Mouse (Mus musculus): ENCODE results near the gene Cep85l. TPM values are rescaled to one million over a fixed set of nuclear protein-coding genes. Genes with fewer than 3 reads are reported as not detected.

The Cep85l gene
- total RNA-seq, 2 experiments from 2014 or later, result 24.6 to 32.9 TPM

DNA sequence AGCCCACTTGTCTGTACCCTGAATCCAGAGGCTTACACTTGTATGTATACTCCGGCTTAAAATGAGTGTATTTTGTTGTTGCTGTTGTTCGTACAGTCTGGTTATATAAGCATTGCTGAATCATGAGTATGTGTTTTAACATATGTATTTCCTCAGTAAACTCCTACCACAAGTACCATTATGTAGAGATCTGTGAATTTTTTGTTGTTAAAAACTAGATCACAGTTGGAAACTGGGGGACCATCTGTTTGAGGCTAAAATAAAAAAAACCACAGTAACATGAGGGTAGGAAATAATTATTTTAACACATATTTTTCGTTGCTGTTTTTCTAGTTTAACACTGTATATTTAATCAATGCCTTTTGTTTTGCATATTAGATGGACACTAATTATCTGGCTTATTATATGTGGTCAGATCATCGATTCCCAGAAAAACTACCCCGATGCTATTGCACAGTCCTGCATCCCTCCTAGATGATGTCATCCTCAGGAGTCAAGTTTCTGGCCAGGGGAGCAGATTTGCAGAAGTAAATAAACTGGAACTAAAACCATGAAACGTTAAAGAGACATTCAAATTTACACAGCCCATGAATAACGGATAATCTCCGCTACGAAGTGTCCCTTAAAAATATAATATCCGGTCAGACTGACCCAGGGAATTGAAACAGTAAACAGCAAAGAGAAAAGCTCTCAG lies 18.2 kb upstream of the Cep85l start:
- peak; percentile 79 for ATAC-seq (ENCODE audit: poor library complexity, severe bottlenecking)

DNA sequence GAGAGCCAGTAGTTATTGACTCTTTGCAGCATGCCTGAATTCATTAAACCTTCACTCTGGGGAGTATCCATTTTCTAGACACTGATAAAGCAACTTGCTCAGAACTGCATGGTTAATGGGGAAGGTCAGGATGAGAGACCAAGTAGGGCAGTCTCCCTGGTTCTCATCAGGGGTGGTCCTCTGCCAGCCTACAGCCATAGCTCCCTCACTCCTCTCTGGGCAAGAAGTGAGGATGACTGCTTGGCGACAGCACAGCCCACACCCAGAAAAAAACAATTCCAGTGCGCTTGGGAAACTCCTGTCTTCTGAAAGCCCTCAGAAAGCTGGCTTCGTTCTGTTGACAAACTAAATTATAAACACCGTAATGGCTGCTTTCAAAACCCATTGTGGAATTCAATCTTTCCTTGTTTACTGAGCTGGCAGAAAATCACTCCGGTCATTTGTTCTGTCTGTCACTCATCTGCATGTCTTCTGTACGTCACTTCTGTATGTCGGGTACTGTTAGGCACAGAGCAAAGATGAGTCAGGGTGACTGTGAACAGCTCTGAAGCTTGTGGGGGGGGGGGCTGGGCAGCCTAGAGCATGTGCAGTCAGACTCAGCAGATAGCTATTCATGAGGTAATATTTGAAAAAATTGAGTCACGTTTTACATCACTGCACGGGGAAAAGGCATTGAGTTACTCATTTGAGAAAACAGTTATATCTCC lies 15.3 kb upstream of the Cep85l start:
- ATAC-seq (ENCODE audit: poor library complexity, severe bottlenecking), result no peak

DNA sequence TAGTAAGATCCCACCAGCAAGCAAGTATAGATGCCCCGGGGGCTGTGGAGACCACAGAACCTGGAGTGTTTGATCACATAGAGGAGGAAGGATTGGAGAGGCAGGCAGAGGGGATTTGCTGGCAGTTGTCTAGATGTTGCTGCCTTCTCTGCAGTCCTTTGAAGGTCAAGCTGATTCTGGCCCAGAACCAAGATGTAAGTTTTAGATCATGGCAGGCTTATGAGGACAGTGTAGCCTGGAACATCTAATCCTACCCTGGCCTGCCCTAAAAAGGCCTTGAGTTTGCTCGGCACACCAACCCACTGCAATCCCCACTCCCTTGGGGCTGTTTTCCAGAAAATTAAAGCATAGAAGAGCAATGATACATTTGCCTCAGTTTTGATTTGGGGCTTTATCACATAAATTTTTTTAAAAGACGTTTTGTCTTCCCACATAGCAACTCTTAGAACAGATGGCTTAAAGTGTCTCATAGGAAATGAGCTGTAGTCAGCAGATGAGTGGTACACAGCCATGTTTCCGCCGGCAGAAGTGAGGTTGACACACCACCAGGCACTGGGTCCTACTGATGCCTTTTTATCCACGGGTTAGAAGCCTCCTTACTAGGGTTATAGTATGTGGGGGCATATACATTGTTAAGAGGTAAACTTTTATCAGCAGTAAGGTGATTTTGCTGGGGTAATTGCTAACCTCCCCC lies 8.6 kb upstream of the Cep85l start:
- ATAC-seq (ENCODE audit: poor library complexity, severe bottlenecking), result no peak

DNA sequence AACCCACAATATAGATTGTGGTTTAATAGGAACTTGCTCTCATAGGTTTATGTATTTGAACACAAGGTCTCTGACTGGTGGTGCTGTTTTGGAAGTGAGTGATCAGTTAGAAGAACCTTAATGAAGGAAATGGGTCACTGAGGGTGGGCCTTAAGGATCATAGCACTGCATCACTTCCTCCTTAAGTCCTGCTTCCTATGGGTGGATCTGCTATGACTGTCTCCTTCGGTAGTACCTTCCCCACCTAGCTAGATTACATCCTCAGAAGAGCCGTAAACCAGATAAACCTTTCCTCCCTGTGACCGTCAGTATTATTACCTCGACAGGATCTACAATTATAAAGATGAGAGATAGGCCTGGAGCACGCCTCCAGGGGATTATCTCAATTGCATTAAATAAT lies 5.7 kb upstream of the Cep85l start:
- ATAC-seq (ENCODE audit: poor library complexity, severe bottlenecking), result peak; percentile 65

DNA sequence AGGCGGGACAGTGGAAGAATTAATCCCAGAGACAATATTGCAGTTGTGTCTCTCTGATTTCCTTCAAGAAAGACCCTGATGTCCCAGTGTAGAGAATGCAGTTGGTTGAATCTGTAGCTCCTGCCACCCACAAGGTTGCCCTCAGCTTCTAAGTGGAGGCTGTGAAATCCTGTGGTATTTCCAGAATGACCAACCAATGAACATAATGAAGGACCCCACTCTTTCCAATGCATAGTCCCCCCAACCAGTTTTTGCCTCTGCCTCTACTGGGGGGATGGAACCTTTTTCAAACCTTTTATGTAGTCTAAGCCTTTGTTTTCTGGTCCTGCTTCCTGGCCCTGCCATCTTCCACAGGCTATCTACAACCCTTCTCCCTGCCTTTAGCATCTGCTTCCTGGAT lies 5.1 kb upstream of the Cep85l start:
- no peak for ATAC-seq (ENCODE audit: poor library complexity, severe bottlenecking)

DNA sequence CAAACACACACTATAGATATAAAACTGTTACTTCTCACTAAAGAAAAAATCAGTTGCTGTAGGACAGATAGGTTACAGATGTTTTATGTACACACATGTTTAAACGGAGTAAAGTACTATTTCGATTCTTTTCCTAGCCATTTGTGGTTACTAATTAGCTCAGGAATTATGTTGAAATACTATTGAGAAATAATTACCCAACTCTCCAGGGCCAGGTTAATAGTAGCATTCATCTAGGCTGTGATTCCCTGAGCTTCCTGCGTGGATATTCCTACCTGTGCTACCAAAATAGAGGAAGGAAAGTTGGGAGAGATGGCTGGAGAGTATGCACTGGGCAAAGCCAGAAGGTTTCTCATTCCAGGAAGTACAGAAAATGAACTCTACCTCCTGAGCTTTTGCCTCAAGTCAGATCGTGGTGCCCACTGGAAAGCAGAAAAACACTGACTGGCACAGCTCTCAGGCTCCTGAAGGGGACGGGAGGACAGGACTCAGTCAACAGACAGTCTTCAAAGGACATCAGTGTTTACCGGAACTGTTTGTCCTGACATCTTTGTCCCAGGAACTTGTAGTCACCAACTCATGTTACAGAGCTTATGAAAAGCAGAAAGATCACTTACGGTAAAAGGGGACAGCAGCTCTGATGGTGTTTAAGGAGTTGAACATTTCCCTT lies 3.1 kb upstream of the Cep85l start:
- ATAC-seq (ENCODE audit: poor library complexity, severe bottlenecking), result 0 out of 2 replicates have a peak, but pooled peaks have one; percentile 5

DNA sequence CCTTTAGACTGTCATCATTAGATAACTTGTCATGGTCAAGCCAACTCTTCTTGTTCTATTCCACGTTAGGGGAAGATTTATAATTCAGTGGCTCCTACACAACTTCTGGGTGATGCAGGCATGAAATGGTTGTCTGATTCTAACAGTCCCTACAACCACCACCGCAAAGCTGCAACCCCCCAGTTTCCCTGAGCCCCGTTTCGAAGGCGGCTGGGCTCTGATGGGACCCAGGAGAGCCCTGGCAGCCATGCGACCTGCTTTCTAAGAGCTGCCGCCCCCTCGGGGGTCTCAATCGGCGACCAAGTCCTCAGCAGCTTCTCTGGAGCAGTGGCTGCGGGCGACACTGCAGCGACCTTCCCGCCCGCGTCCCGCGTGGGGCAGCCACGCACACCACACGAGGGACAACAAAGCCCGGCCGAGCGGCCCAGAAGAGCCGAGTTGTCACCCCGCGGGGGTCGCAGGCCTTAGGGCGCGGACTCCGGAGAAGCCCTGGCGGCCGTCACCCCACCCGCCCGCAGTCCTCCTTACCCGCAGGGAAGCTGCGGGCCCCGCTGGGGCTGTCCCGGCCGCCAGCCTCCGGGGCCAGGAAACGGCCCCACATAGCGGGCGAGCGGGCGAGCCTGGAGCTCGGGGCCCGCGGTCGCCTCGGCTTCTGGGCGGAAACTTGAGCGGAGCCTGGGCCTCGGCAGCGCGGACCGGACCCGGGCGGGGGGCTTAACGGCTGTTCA lies 602 bp downstream of the Cep85l start:
- ATAC-seq (ENCODE audit: poor library complexity, severe bottlenecking), result peak; percentile 62

DNA sequence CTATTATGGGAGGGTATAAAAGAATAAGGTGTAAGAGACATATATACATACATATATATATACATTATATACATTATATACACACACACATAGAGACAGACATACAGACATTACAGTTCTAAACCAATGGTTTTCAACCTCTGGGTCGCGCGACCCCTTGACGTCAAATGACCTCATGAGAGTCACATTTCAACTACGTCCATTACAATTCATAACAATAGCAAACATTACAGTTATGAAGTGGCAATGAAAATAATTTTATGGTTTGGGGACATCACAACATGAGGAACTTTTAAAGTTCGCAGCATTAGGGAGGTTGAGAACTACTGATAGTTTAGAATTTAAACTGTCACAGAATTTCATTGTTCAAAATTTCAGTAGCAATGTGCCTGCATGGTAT lies 1.5 kb downstream of the Cep85l start:
- no peak for ATAC-seq (ENCODE audit: poor library complexity, severe bottlenecking)

DNA sequence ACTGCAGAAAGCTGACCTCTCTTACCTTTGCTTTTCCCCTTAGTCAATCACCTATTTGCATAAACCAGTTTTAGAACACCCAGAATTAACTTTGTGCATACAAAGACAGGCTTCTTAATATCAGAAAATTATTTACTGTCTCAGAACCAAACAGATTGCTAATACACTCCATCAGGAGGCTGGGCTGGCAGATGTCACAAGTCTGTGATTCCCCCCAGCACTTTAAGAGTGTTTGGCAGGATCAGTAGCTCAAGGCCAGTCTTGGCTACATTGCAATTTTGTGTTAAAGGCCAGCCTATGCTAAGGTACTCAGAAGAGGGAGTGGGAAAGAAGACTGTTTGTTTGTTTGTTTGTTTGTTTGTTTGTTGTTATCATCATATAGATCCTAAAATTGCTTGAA lies 2.7 kb downstream of the Cep85l start:
- ATAC-seq (ENCODE audit: poor library complexity, severe bottlenecking), result no peak

DNA sequence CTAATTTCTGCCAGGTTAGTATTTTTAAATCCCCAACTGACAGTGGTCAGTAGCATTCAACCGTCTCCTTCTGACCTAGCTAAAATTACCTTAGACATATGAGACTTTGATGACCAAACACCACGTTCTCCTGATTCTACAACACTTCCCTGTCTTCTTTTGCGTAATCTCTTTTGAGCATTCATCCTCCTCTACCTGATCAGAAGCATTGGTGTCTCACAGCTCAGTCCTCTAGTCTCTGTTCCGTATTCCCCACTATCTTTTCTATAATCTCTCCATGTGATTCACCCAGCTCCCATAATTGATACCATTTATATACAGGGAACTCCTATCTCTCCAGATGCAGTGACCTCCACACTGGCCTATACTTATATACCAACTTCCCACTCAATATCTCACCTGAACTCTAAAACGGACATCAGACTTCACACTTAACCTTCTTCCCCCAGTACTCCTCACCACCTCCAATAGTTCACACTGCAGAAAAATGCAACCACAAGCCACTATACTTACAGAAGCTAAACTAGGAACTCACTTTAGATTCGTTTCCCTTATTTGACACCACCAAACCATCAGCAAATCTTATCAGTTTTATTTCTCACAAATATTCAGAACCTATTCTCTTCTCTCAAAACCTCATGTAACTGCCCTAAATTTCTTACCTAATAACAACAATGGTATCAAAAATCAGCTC lies 5.7 kb downstream of the Cep85l start:
- ATAC-seq (ENCODE audit: poor library complexity, severe bottlenecking), result peak; percentile 80

DNA sequence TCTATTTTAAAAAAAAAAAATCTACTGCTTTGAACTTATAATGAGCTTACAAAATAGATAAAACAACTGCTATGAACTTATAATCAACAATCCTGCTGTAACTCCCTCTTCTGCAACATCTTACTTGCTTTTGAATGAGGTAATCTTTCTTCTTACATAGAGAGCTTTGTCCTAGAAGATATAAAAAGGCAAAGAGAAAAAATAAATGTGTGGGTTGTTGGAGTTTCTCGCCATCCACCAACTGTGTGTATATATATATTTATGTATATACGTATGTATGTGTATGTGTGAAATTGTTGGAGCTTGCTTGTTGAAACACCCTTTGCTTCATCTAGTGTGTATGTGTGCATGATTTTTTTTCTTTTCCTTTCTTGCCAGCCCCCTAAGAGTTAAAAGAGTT lies 12.5 kb downstream of the Cep85l start:
- no peak for ATAC-seq (ENCODE audit: poor library complexity, severe bottlenecking)

DNA sequence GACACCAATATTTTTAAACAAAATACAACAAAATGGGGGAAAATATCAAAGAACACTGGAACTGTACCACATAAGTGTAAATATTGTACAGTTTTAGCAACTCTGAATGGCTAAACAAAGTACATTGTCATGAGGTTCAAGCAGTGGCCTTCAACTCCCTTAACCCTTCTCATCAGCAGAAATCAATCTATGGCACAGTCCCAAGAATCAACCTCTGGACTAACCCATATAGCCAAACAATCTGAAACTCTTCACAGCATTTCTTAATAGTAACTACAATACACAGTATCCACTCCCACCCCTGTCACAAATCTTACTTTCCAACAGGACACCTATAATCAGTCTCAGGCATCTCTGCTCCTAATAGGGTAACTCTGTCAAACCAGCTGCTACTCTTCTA lies 15.4 kb downstream of the Cep85l start:
- ATAC-seq (ENCODE audit: poor library complexity, severe bottlenecking), result no peak

DNA sequence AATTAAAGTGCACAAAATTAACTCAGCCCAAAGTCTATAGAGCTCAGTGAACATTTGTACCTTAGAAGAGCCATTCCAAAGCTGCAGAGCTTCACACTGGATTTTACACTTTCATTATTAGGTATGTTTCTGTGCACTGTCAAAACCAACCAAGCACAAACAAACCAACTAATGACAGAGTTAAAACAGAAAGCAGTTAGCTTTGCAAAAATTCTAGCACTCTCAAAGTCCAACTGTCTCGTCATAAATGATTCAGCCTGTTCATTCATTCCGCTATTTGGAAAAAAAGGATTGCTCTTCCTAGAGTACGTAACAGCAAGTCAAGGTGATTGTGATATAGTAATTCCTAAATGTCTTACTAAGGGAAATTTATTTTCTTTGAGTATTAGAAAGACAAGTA lies 20.7 kb downstream of the Cep85l start:
- ATAC-seq (ENCODE audit: poor library complexity, severe bottlenecking), result no peak

DNA sequence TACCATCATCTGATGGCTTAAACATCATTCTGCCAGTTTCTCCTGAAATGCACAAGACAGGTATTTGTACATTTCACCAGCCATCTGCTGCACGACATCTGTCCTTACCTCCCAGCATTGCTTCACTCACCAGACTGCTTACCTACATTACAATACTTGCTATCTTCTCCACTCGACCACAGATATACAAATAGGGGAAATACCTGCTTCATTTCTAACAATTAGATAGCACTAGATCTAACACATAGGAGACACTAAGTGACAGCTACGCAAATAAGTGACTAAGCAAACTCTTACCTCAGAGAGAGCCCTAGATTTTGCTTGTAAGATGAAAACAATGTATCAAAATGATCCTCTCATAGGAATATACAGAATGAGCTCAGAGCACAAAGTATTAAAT lies 26.1 kb downstream of the Cep85l start:
- ATAC-seq (ENCODE audit: poor library complexity, severe bottlenecking), result no peak

DNA sequence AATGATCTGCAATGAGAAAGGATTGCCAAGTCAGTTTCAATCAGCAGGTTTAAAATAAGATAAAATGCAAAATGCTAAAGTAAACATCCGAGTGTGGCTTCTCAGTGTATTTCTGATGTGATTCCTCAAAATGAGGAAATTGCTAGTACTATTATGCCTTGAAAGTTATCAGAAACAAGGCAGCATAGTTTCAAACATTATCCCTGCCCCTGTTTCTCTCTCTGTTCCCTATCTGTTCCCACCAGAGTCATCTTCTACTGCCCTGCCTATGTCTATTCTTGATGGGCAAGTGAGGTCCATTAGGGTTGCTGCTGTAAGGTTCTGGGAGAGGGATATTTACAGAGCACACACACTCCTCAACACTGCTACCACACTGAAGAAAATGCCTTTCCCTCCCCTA lies 30.5 kb downstream of the Cep85l start:
- ATAC-seq (ENCODE audit: poor library complexity, severe bottlenecking), result no peak

DNA sequence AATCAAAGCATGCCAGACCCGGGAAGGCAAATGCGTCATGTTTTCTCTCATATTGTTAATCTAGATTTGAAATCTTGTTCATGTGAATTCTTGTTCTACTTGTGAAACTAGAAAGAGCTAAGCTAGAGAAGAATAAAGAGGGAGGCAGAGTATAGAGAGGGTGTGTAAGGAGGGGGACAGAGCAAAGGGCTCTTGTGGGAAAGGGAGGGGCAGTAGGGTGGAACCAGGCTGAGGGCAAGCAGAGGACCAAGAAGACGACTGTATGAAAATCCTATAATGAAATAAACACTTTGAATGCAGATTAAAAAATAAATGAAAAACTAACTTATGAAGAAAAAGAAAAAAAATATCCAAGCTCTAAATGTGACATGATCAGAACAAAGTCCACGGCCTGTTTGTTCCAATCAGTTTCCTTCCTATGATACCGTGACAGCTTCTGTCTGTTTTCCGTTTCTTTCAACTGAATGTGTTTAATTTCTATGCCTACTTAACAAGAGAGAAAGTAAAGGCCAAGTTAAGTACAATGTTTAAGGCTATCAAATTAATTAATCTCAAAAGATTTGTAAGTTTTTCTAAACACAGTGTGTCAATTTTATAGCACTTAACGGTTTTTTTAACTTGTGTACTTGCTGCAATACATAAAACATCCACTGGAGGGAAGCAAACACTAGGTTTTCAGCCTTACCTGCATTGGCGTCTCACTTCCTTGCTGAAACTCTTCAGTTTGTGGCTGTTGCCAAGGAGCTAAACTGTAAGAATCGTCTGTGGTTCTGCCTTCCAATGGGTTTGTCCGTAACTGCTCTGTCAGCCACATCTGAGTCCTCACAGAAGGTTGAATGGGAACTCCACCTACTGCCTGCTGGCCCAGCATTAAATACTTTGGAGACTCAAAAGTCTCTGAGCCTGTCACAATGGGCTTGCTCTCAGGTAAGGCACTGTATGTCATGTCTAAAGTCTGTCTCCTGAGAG lies 31.7 kb downstream of the Cep85l start:
- peak; percentile 87 for ATAC-seq (ENCODE audit: poor library complexity, severe bottlenecking)

DNA sequence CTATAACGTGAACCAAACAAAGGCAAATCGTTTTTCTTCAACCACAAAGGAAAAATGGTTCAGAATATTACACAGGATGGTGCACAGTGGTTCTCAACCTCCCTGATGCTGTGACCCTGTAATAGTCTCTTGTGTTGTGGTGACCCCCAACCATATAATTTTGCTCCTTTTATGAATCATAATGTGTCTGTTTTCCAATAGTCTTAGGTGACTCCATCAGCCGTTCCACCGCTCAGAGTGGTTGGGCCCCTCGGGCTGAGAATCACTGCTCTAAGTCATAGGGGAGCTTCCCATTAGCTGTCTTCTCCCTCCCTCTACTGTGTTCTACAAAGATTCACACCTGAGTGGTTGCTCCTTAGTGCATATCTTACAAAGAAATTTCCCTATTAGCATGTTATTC lies 32.8 kb downstream of the Cep85l start:
- no peak for ATAC-seq (ENCODE audit: poor library complexity, severe bottlenecking)

DNA sequence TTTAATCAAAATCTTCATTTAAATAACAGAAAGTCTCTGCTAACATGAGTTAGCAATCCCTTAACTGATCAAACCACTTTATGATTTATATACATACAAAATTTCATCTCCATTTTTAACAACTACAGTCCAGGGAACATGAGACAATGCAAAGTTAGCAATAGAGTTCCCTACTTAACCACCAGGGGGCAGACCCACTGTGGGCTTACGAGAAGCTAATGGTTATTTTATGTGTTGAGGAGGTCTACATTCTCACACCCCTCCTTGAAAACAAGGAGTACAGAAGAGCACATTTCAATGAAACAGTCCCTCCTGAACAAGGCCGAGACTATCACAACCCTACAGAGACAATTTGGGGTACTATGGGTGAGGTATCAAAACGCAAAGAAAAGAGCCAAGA lies 33.2 kb downstream of the Cep85l start:
- peak; percentile 73 for ATAC-seq (ENCODE audit: poor library complexity, severe bottlenecking)

DNA sequence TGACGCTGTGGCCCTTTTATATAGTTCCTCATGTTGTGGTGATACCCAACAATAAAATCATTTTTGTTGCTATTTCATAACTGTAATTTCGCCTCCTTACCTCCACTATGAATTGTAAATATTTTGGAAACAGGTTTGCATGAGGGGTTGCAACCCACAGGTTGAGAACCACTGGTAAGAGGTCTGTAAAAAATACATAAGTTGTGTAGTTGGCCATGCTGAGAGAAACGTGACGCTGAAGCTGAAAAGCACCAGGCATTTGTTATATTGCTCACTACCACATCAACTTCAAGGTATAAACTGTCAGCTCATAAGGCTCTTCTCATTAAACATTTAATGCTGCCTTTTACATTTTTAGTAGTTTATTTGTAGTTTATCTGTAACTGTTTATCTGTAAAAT lies 34.2 kb downstream of the Cep85l start:
- no peak for ATAC-seq (ENCODE audit: poor library complexity, severe bottlenecking)

Data from megakaryocyte, adult 5-6 weeks (primary cell).